Mouse (Mus musculus): ENCODE results near the gene Pla2g2f. TPM values are rescaled to one million over a fixed set of nuclear protein-coding genes. Genes with fewer than 3 reads are reported as not detected.
A peak's percentile ranks its signal among the peaks of the same experiment; 100 is the strongest.

Pla2g2f gene
- polyA plus RNA-seq, 1 experiment from 2014 or later, result not detected

GRCm38 (mm10) chr4:138729018-138729703 lies 28.3 kb downstream of the Pla2g2f start:
- no peaks in the 10 kb centered on the region for H3K36me3 ChIP-seq
- H3K27ac ChIP-seq, result no peak overlapping the region
- H3K4me1 ChIP-seq, result peaks cover 25% of the 10 kb centered on the region
- no peaks in the 10 kb centered on the region for H3K27me3 ChIP-seq
- no peak overlapping the region for H3K4me2 ChIP-seq (replicated peaks)
- no peak overlapping the region for H3K9ac ChIP-seq
- no peak overlapping the region for H3K4me3 ChIP-seq
- ATAC-seq (ENCODE audit: low FRiP score), result no peak
- WGBS, result 27% methylated on average over 9 of the region's 9 CpGs
- H3K9me3 ChIP-seq (replicated peaks), result no peaks in the 10 kb centered on the region

DNA sequence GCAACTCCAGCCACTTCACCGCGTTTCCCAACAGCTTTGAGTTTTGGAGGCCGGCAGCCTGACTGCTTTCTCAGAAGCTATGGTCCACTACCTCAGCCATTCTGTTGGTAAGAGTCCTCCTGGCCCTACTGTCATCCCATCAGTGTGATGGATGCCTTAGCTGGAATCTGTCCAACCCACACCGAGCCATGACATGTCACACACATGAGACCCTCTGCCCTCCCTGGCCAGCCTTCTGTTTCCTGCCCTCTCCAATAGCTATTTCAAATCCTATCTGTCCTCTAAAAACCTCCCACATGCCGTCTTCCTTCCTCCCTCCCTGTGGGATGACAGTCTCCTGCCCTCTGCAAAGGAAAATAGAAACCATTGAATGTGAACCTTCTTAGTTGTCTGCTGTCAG lies 31.7 kb downstream of the Pla2g2f start:
- Histone ChIP-seq H3K4me3 (no peak overlapping the region), H3K9me3 (replicated peaks) (no peaks in the 10 kb centered on the region), H3K36me3 (no peaks in the 10 kb centered on the region), H3K4me2 (replicated peaks) (peak overlapping the region; percentile 58; the same call in 1 of the 2 replicates), H3K27me3 (no peaks in the 10 kb centered on the region), H3K4me1 (peaks cover 30% of the 10 kb centered on the region), H3K9ac (no peak overlapping the region), H3K27ac (0 out of 2 replicates have a peak overlapping the region, but pooled peaks have one; percentile 2)
- ATAC-seq (ENCODE audit: low FRiP score), result no peak
- WGBS, result 79% methylated on average over 5 of the region's 5 CpGs

GRCm38 (mm10) chr4:138725127-138725461 lies 32.3 kb downstream of the Pla2g2f start:
- no peaks in the 10 kb centered on the region for H3K36me3 ChIP-seq
- 9% methylated on average over 13 of the region's 13 CpGs for WGBS
- peak overlapping the region; percentile 8; the same call in 1 of the 2 replicates for H3K27ac ChIP-seq
- peak overlapping the region; percentile 32 for H3K4me3 ChIP-seq
- H3K27me3 ChIP-seq, result no peaks in the 10 kb centered on the region
- H3K4me1 ChIP-seq, result peaks cover 30% of the 10 kb centered on the region
- H3K4me2 ChIP-seq (replicated peaks), result peak overlapping the region; percentile 58
- H3K9ac ChIP-seq, result peak overlapping the region; percentile 50; the same call in 1 of the 2 replicates
- peak; percentile 79 for ATAC-seq (ENCODE audit: low FRiP score)
- no peaks in the 10 kb centered on the region for H3K9me3 ChIP-seq (replicated peaks)

GRCm38 (mm10) chr4:138724354-138725126 lies 32.9 kb downstream of the Pla2g2f start, which contains the start of gene Pla2g2c:
TSS of gene Pla2g2c (plus strand) at chr4:138724792.
- H3K27ac ChIP-seq, result peak within 1 kb of the TSS; percentile 8

GRCm38 (mm10) chr4:138723493-138724281 lies 33.7 kb downstream of the Pla2g2f start:
- ATAC-seq (ENCODE audit: low FRiP score), result no peak
- Histone ChIP-seq H3K4me1 (peaks cover 23% of the 10 kb centered on the region), H3K27ac (no peak overlapping the region), H3K4me3 (no peak overlapping the region), H3K36me3 (no peaks in the 10 kb centered on the region), H3K27me3 (no peaks in the 10 kb centered on the region), H3K4me2 (replicated peaks) (no peak overlapping the region), H3K9ac (no peak overlapping the region), H3K9me3 (replicated peaks) (no peaks in the 10 kb centered on the region)
- WGBS, result 68% methylated on average over 15 of the region's 15 CpGs

More at GRCm38 (mm10) chr4:138724354-138725126, 32.9 kb downstream of the Pla2g2f start, which contains the start of gene Pla2g2c:
- Histone ChIP-seq H3K27me3 (no peaks in the 10 kb centered on the region), H3K9me3 (replicated peaks) (no peaks in the 10 kb centered on the region), H3K4me2 (replicated peaks) (peak within 1 kb of the TSS; percentile 58), H3K4me3 (peak within 1 kb of the TSS; percentile 32), H3K36me3 (no peaks in the 10 kb centered on the region), H3K9ac (peak within 1 kb of the TSS; percentile 50; the same call in 1 of the 2 replicates), H3K4me1 (peaks cover 27% of the 10 kb centered on the region)
- WGBS, result 55% methylated on average over 18 of the region's 18 CpGs
- ATAC-seq (ENCODE audit: low FRiP score), result no peak

DNA sequence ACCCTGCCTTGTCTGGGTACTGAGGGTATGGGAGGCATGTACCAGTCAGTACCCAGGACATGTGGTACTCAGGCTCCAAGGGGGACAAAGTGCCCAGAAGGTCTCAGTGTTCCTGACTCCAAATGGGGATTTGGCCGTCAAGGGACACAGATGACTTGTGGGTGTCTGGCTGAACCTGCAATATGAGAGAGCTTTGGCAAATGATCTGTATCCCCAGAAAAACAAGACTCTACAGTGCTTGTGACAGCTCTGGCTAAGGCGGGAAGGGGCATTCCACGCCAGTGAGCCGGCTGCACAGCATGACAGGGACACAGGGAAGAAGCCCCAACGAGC lies 38.2 kb downstream of the Pla2g2f start:
- 75% methylated on average over 5 of the region's 5 CpGs for WGBS

DNA sequence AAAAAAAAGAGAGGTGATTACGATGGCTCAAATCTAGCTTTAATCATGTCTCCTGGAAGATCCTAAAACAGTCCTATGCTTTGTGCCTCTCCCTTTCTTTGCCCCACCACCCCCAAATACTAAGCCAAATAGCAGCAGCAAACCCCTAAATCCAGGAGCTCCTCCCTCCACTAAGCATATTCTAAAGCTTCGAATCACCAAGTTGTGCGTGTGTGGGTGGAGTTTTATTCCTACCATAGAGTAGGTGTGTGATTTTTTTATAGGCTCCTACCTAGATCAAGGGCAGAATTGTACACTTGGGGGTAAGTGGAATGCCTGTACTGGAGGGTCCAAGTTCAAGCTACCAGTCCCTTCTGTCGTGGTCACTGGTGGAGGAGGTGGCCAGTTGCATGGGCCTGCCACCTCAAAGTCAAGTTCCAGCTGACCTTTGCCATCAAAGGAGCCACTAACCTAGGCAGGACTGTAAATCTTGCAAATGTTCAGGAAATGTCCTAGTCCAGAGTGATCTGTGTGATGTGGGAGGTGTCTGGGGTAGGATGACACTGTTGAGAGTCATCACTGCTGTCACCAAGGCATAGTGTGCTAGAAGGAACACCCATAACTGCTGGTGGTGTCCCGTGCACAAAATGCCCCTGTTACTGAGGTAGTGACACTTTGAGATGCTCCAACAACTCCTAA lies 38.7 kb downstream of the Pla2g2f start:
- Histone ChIP-seq H3K4me3 (no peak overlapping the region), H3K4me2 (replicated peaks) (no peak overlapping the region), H3K27ac (no peak overlapping the region), H3K9me3 (replicated peaks) (no peaks in the 10 kb centered on the region), H3K9ac (no peak overlapping the region), H3K36me3 (no peaks in the 10 kb centered on the region), H3K27me3 (no peaks in the 10 kb centered on the region), H3K4me1 (peaks cover under 1% of the 10 kb centered on the region; the same call in 1 of the 2 replicates)
- ATAC-seq (ENCODE audit: low FRiP score), result no peak
- 84% methylated on average over 5 of the region's 5 CpGs for WGBS

More for the DNA sequence above, 38.2 kb downstream of the Pla2g2f start:
- peaks cover 5% of the 10 kb centered on the region; the same call in 1 of the 2 replicates for H3K4me1 ChIP-seq
- no peaks in the 10 kb centered on the region for H3K9me3 ChIP-seq (replicated peaks)
- H3K4me3 ChIP-seq, result no peak overlapping the region
- no peaks in the 10 kb centered on the region for H3K27me3 ChIP-seq
- ATAC-seq (ENCODE audit: low FRiP score), result no peak
- H3K9ac ChIP-seq, result no peak overlapping the region
- no peak overlapping the region for H3K27ac ChIP-seq
- H3K4me2 ChIP-seq (replicated peaks), result no peak overlapping the region
- no peaks in the 10 kb centered on the region for H3K36me3 ChIP-seq

GRCm38 (mm10) chr4:138716697-138717096 lies 40.7 kb downstream of the Pla2g2f start:
- Histone ChIP-seq H3K9me3 (replicated peaks) (no peaks in the 10 kb centered on the region), H3K4me2 (replicated peaks) (no peak overlapping the region), H3K4me3 (no peak overlapping the region), H3K27ac (no peak overlapping the region), H3K36me3 (no peaks in the 10 kb centered on the region), H3K4me1 (no peaks in the 10 kb centered on the region), H3K9ac (no peak overlapping the region), H3K27me3 (no peaks in the 10 kb centered on the region)
- 90% methylated on average over 9 of the region's 9 CpGs for WGBS
- ATAC-seq (ENCODE audit: low FRiP score), result no peak

DNA sequence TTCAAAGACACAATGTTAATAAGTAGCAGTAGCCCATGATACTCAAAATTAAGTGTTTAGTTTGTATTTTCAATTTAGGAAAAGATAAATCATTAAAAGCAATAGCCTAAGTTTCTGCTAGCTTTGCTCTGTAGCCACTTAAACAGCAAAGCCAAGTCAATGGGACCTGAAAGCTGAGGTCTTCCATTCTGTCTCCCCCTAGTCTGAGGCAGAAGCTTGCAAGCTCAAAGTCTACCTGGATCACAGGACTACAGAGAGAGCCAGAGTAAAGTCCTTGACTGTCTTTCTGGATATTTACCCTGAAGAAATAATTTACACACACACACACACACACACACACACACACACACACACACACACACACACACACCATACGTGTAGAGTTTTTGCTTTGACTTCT lies 43.2 kb downstream of the Pla2g2f start:
- H3K4me1 ChIP-seq, result peaks cover 7% of the 10 kb centered on the region; the same call in 1 of the 2 replicates
- no peak for ATAC-seq (ENCODE audit: low FRiP score)
- H3K4me3 ChIP-seq, result no peak overlapping the region
- H3K4me2 ChIP-seq (replicated peaks), result no peak overlapping the region
- no peak overlapping the region for H3K9ac ChIP-seq
- H3K36me3 ChIP-seq, result no peaks in the 10 kb centered on the region
- no peaks in the 10 kb centered on the region for H3K9me3 ChIP-seq (replicated peaks)
- H3K27me3 ChIP-seq, result no peaks in the 10 kb centered on the region
- 94% methylated on average over 1 of the region's 1 CpGs for WGBS
- no peak overlapping the region for H3K27ac ChIP-seq

DNA sequence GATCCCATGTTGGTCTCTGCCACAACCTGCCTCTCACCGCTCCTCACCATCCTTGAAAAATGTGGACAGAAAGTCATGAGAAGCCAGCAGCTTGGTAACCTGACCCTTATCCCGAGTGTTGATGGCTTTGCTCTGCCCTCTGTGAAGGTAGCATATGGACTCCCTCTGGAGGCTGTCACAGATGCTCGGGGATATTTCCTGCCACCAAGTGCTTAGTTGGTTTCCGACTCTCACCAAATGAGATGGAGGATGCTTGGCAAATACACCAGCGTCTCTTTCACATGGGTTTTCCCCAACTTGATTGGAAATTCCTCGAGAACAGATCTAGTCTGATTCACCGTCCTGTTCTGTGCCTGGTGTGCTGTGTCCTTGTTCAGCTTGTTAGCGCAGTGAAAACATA lies 44.8 kb downstream of the Pla2g2f start:
- Histone ChIP-seq H3K27me3 (no peaks in the 10 kb centered on the region), H3K4me1 (peaks cover 7% of the 10 kb centered on the region; the same call in 1 of the 2 replicates), H3K4me2 (replicated peaks) (no peak overlapping the region), H3K9me3 (replicated peaks) (no peaks in the 10 kb centered on the region), H3K9ac (no peak overlapping the region), H3K4me3 (no peak overlapping the region), H3K27ac (no peak overlapping the region), H3K36me3 (no peaks in the 10 kb centered on the region)
- no peak for ATAC-seq (ENCODE audit: low FRiP score)
- WGBS, result 78% methylated on average over 8 of the region's 8 CpGs

GRCm38 (mm10) chr4:138712096-138712495 lies 45.3 kb downstream of the Pla2g2f start:
- no peak for ATAC-seq (ENCODE audit: low FRiP score)
- H3K9me3 ChIP-seq (replicated peaks), result no peaks in the 10 kb centered on the region
- H3K4me1 ChIP-seq, result peaks cover 7% of the 10 kb centered on the region; the same call in 1 of the 2 replicates
- H3K27ac ChIP-seq, result no peak overlapping the region
- no peak overlapping the region for H3K4me2 ChIP-seq (replicated peaks)
- 83% methylated on average over 11 of the region's 11 CpGs for WGBS
- H3K36me3 ChIP-seq, result no peaks in the 10 kb centered on the region
- no peak overlapping the region for H3K9ac ChIP-seq
- no peak overlapping the region for H3K4me3 ChIP-seq
- H3K27me3 ChIP-seq, result peaks cover 2% of the 10 kb centered on the region; the same call in 1 of the 2 replicates
